Mouse (Mus musculus): ENCODE data around the gene Palld. TPM values are rescaled to one million over a fixed set of nuclear protein-coding genes. Genes with fewer than 3 reads are reported as not detected.

Gene Palld
- polyA plus RNA-seq, 1 experiment from 2014 or later: 62.3 TPM

GRCm38 (mm10) chr8:61486923-61487529 lies 415.5 kb downstream of the Palld start:
- TF ChIP-seq CTCF (IDR thresholded peaks at IDR 0.05; ENCODE audit: low read depth): no peak
- Histone ChIP-seq H3K4me1 (replicated peaks; ENCODE audit: control insufficient read depth, insufficient read depth, low read length) (peaks cover 5% of the 10 kb centered on the region; the same call in 1 of the 2 replicates), H3K9ac (ENCODE audit: low read depth, low read length) (no peak overlapping the region), H3K4me3 (ENCODE audit: low read depth, low read length) (no peak overlapping the region), H3K27ac (ENCODE audit: low read depth, low read length) (no peak overlapping the region), H3K4me2 (replicated peaks; ENCODE audit: low read depth) (no peak overlapping the region), H3K36me3 (ENCODE audit: control insufficient read depth, insufficient read depth) (peaks cover 4% of the 10 kb centered on the region; the same call in 1 of the 2 replicates), H3K9me3 (ENCODE audit: control insufficient read depth) (no peaks in the 10 kb centered on the region), H3K27me3 (replicated peaks; ENCODE audit: control insufficient read depth, insufficient read depth, low read length) (no peaks in the 10 kb centered on the region)
- no peak; the same call in 1 of the 2 replicates for ATAC-seq
- 92% methylated on average over 2 of the region's 2 CpGs for WGBS

DNA sequence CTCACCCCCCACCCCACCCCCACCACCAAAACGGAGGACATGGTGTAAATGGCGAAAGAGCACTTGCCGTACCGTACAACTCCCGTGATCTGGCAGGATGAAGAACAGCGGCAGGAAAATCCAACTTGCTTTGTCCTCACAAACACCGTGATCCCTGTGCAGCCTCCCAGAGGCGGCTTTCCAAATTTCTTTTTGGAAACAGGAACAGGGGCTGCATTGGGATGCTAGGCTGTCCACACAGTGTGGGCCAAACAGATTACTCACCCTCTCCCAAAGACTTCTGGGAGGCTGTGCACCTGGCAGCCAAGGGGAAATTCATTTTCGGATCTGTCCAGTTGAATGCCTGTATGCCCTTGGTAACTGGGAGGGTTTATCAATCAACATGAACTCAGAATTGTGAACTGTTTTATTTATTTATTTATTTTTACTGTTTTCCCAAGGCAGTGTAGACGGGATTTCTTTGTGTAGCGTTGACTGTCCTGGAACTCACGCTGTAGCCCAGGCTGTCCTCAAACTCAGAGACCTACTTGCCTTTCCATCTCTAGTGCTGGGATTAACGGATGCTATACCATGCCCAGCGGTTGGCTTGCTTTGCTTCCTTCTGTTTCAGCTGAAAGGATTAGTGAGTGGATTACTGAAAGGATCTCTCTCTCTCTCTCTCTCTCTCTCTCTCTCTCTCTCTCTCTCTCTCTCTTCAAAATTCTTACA lies 422.1 kb downstream of the Palld start:
- WGBS: 90% methylated on average over 14 of the region's 14 CpGs
- H3K9me3 ChIP-seq (ENCODE audit: control insufficient read depth): no peaks in the 10 kb centered on the region
- no peak for ATAC-seq
- no peak for TF ChIP-seq CTCF (IDR thresholded peaks at IDR 0.05; ENCODE audit: low read depth)
- no peak overlapping the region for H3K27ac ChIP-seq (ENCODE audit: low read depth, low read length)
- no peak overlapping the region for H3K4me3 ChIP-seq (ENCODE audit: low read depth, low read length)
- no peak overlapping the region for H3K4me2 ChIP-seq (replicated peaks; ENCODE audit: low read depth)
- H3K27me3 ChIP-seq (replicated peaks; ENCODE audit: control insufficient read depth, insufficient read depth, low read length): no peaks in the 10 kb centered on the region
- no peaks in the 10 kb centered on the region for H3K36me3 ChIP-seq (ENCODE audit: control insufficient read depth, insufficient read depth)
- no peak overlapping the region for H3K9ac ChIP-seq (ENCODE audit: low read depth, low read length)
- H3K4me1 ChIP-seq (replicated peaks; ENCODE audit: control insufficient read depth, insufficient read depth, low read length): no peaks in the 10 kb centered on the region

DNA sequence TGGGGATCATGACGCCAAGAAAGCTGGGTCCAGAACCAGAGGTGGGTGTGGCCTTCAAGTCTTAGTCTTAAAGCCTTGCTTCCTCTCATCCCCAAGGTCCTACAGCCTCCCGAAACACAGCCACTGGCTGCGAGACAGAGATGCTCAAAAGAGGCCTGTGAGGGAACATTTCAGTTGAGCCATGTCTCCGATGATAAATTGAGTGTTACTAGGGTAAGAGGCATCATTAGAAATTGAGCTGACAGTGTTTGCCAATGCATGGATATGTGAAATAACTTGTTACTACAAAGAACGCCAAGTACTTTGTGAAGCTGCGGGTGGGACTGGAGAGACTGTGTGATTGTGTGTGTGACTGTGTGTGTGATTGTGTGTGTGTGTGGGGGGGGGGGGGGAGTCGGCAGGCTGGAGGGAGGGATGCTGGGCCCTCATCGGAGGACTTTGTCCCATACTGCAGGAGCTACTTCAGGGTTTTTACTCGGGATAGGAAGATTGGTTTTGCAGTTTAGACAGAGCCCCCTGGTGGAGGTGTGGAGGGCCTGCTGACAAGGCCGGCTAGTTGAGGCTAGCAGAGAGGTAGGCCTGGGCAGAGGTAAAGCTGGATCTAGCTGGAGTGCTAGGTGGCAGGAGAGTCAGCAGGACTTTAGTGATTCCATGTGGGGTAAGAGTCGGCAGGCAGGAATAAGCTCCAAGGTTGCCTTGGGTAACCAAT lies 422.8 kb downstream of the Palld start:
- Histone ChIP-seq H3K27me3 (replicated peaks; ENCODE audit: control insufficient read depth, insufficient read depth, low read length) (no peaks in the 10 kb centered on the region), H3K9me3 (ENCODE audit: control insufficient read depth) (no peaks in the 10 kb centered on the region), H3K4me1 (replicated peaks; ENCODE audit: control insufficient read depth, insufficient read depth, low read length) (no peaks in the 10 kb centered on the region), H3K27ac (ENCODE audit: low read depth, low read length) (no peak overlapping the region), H3K36me3 (ENCODE audit: control insufficient read depth, insufficient read depth) (no peaks in the 10 kb centered on the region), H3K4me3 (ENCODE audit: low read depth, low read length) (no peak overlapping the region), H3K4me2 (replicated peaks; ENCODE audit: low read depth) (no peak overlapping the region), H3K9ac (ENCODE audit: low read depth, low read length) (no peak overlapping the region)
- 56% methylated on average over 10 of the region's 11 CpGs for WGBS
- peak; percentile 81 for TF ChIP-seq CTCF (IDR thresholded peaks at IDR 0.05; ENCODE audit: low read depth)
- peak; percentile 52 for ATAC-seq

GRCm38 (mm10) chr8:61478793-61479192 lies 423.7 kb downstream of the Palld start:
- Histone ChIP-seq H3K4me1 (replicated peaks; ENCODE audit: control insufficient read depth, insufficient read depth, low read length) (no peaks in the 10 kb centered on the region), H3K4me3 (ENCODE audit: low read depth, low read length) (no peak overlapping the region), H3K9me3 (ENCODE audit: control insufficient read depth) (no peaks in the 10 kb centered on the region), H3K4me2 (replicated peaks; ENCODE audit: low read depth) (no peak overlapping the region), H3K9ac (ENCODE audit: low read depth, low read length) (no peak overlapping the region), H3K27ac (ENCODE audit: low read depth, low read length) (no peak overlapping the region), H3K27me3 (replicated peaks; ENCODE audit: control insufficient read depth, insufficient read depth, low read length) (no peaks in the 10 kb centered on the region), H3K36me3 (ENCODE audit: control insufficient read depth, insufficient read depth) (no peaks in the 10 kb centered on the region)
- TF ChIP-seq CTCF (IDR thresholded peaks at IDR 0.05; ENCODE audit: low read depth): no peak
- no peak for ATAC-seq
- 49% methylated on average over 8 of the region's 8 CpGs for WGBS

GRCm38 (mm10) chr8:61478150-61478549 lies 424.3 kb downstream of the Palld start:
- ATAC-seq: no peak
- Histone ChIP-seq H3K4me3 (ENCODE audit: low read depth, low read length) (no peak overlapping the region), H3K27ac (ENCODE audit: low read depth, low read length) (no peak overlapping the region), H3K36me3 (ENCODE audit: control insufficient read depth, insufficient read depth) (no peaks in the 10 kb centered on the region), H3K4me2 (replicated peaks; ENCODE audit: low read depth) (no peak overlapping the region), H3K4me1 (replicated peaks; ENCODE audit: control insufficient read depth, insufficient read depth, low read length) (no peaks in the 10 kb centered on the region), H3K27me3 (replicated peaks; ENCODE audit: control insufficient read depth, insufficient read depth, low read length) (no peaks in the 10 kb centered on the region), H3K9ac (ENCODE audit: low read depth, low read length) (no peak overlapping the region), H3K9me3 (ENCODE audit: control insufficient read depth) (no peaks in the 10 kb centered on the region)
- peak; percentile 52 for TF ChIP-seq CTCF (IDR thresholded peaks at IDR 0.05; ENCODE audit: low read depth)
- WGBS: 95% methylated on average over 4 of the region's 4 CpGs

- Histone ChIP-seq H3K27ac (ENCODE audit: low read depth, low read length) (no peak overlapping the region), H3K36me3 (ENCODE audit: control insufficient read depth, insufficient read depth) (no peaks in the 10 kb centered on the region), H3K4me3 (ENCODE audit: low read depth, low read length) (no peak overlapping the region), H3K9ac (ENCODE audit: low read depth, low read length) (no peak overlapping the region), H3K9me3 (ENCODE audit: control insufficient read depth) (no peaks in the 10 kb centered on the region), H3K4me1 (replicated peaks; ENCODE audit: control insufficient read depth, insufficient read depth, low read length) (no peaks in the 10 kb centered on the region), H3K4me2 (replicated peaks; ENCODE audit: low read depth) (no peak overlapping the region), H3K27me3 (replicated peaks; ENCODE audit: control insufficient read depth, insufficient read depth, low read length) (no peaks in the 10 kb centered on the region)
- no peak for ATAC-seq
- no peak for TF ChIP-seq CTCF (IDR thresholded peaks at IDR 0.05; ENCODE audit: low read depth)
- WGBS: 83% methylated on average over 9 of the region's 9 CpGs
These were observed 426.3 kb downstream of the Palld start for GRCm38 (mm10) chr8:61476160-61476559.
